Mouse (Mus musculus): Measurements from ENCODE around the gene Sh3pxd2b. TPM values are rescaled to one million over a fixed set of nuclear protein-coding genes. Genes with fewer than 3 reads are reported as not detected.

Sh3pxd2b gene
- polyA plus RNA-seq, 1 experiment from 2014 or later: 34.6 TPM

DNA sequence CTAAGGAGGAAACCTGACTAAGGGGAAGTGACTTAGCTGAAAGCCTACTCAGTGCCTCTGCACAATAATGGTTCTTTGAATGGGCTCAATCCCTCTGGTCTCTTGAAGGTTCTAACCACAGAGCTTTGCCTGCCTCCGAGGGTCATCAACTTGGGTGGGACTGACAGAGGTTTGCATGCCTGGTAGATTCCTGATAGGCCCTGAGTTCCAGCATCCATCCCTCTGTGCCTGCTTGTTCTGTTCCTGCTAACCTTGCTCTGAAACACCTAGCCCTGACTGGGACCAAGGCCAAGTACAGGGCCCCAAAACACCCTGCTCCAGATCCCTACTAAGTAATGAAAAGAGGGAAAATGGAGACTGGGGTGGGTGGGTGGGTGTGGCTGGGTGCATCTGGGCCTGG lies 44.2 kb upstream of the Sh3pxd2b start:
- 0 out of 2 replicates have a peak, but pooled peaks cover 3% of the 10 kb centered on the region for H3K4me1 ChIP-seq (ENCODE audit: control insufficient read depth, insufficient read depth, low read length)
- no peak overlapping the region for H3K4me3 ChIP-seq (ENCODE audit: low read depth, low read length)
- no peak for ATAC-seq (ENCODE audit: insufficient number of reproducible peaks, insufficient read depth, low FRiP score, low read depth)
- no peaks in the 10 kb centered on the region for H3K27me3 ChIP-seq (ENCODE audit: control insufficient read depth, insufficient read depth, low read length)
- H3K4me2 ChIP-seq (replicated peaks; ENCODE audit: low read depth, low read length): no peak overlapping the region
- H3K9me3 ChIP-seq (ENCODE audit: control insufficient read depth, low read depth, low read length): no peaks in the 10 kb centered on the region
- WGBS: 75% methylated on average over 1 of the region's 1 CpGs
- no peaks in the 10 kb centered on the region for H3K36me3 ChIP-seq (ENCODE audit: control insufficient read depth, insufficient read depth, low read length)
- H3K27ac ChIP-seq (ENCODE audit: low read length): no peak overlapping the region
- no peak overlapping the region for H3K9ac ChIP-seq (replicated peaks; ENCODE audit: low read depth, low read length)

- H3K27ac ChIP-seq (ENCODE audit: low read length): no peak overlapping the region
- H3K36me3 ChIP-seq (ENCODE audit: control insufficient read depth, insufficient read depth, low read length): no peaks in the 10 kb centered on the region
- H3K27me3 ChIP-seq (ENCODE audit: control insufficient read depth, insufficient read depth, low read length): no peaks in the 10 kb centered on the region
- WGBS: 88% methylated on average over 1 of the region's 1 CpGs
- no peak for ATAC-seq (ENCODE audit: insufficient number of reproducible peaks, insufficient read depth, low FRiP score, low read depth)
- H3K9me3 ChIP-seq (ENCODE audit: control insufficient read depth, low read depth, low read length): no peaks in the 10 kb centered on the region
- H3K4me2 ChIP-seq (replicated peaks; ENCODE audit: low read depth, low read length): no peak overlapping the region
- 0 out of 2 replicates have a peak, but pooled peaks cover 3% of the 10 kb centered on the region for H3K4me1 ChIP-seq (ENCODE audit: control insufficient read depth, insufficient read depth, low read length)
- no peak overlapping the region for H3K4me3 ChIP-seq (ENCODE audit: low read depth, low read length)
- H3K9ac ChIP-seq (replicated peaks; ENCODE audit: low read depth, low read length): no peak overlapping the region
These were observed 40.6 kb upstream of the Sh3pxd2b start for GRCm38 (mm10) chr11:32307006-32307405.

- H3K27ac ChIP-seq (ENCODE audit: low read length): no peak overlapping the region
- H3K4me2 ChIP-seq (replicated peaks; ENCODE audit: low read depth, low read length): no peak overlapping the region
- H3K9me3 ChIP-seq (ENCODE audit: control insufficient read depth, low read depth, low read length): no peaks in the 10 kb centered on the region
- no peaks in the 10 kb centered on the region for H3K36me3 ChIP-seq (ENCODE audit: control insufficient read depth, insufficient read depth, low read length)
- H3K9ac ChIP-seq (replicated peaks; ENCODE audit: low read depth, low read length): no peak overlapping the region
- H3K4me3 ChIP-seq (ENCODE audit: low read depth, low read length): no peak overlapping the region
- WGBS: 72% methylated on average over 4 of the region's 4 CpGs
- no peak for ATAC-seq (ENCODE audit: insufficient number of reproducible peaks, insufficient read depth, low FRiP score, low read depth)
- peaks cover 3% of the 10 kb centered on the region; the same call in 1 of the 2 replicates for H3K4me1 ChIP-seq (ENCODE audit: control insufficient read depth, insufficient read depth, low read length)
- H3K27me3 ChIP-seq (ENCODE audit: control insufficient read depth, insufficient read depth, low read length): no peaks in the 10 kb centered on the region
These were observed 38.2 kb upstream of the Sh3pxd2b start for GRCm38 (mm10) chr11:32309446-32309845.

- no peak overlapping the region for H3K27ac ChIP-seq (ENCODE audit: low read length)
- no peak overlapping the region for H3K4me3 ChIP-seq (ENCODE audit: low read depth, low read length)
- peaks cover 3% of the 10 kb centered on the region; the same call in 1 of the 2 replicates for H3K4me1 ChIP-seq (ENCODE audit: control insufficient read depth, insufficient read depth, low read length)
- H3K4me2 ChIP-seq (replicated peaks; ENCODE audit: low read depth, low read length): no peak overlapping the region
- no peak overlapping the region for H3K9ac ChIP-seq (replicated peaks; ENCODE audit: low read depth, low read length)
- no peaks in the 10 kb centered on the region for H3K9me3 ChIP-seq (ENCODE audit: control insufficient read depth, low read depth, low read length)
- no peaks in the 10 kb centered on the region for H3K27me3 ChIP-seq (ENCODE audit: control insufficient read depth, insufficient read depth, low read length)
- no peak for ATAC-seq (ENCODE audit: insufficient number of reproducible peaks, insufficient read depth, low FRiP score, low read depth)
- WGBS: 58% methylated on average over 3 of the region's 3 CpGs
- no peaks in the 10 kb centered on the region for H3K36me3 ChIP-seq (ENCODE audit: control insufficient read depth, insufficient read depth, low read length)
These were observed 37.7 kb upstream of the Sh3pxd2b start for GRCm38 (mm10) chr11:32309928-32310327.

GRCm38 (mm10) chr11:32316009-32316408 lies 31.6 kb upstream of the Sh3pxd2b start:
- 85% methylated on average over 3 of the region's 3 CpGs for WGBS
- no peaks in the 10 kb centered on the region for H3K9me3 ChIP-seq (ENCODE audit: control insufficient read depth, low read depth, low read length)

GRCm38 (mm10) chr11:32320507-32321195 lies 27.0 kb upstream of the Sh3pxd2b start:
- no peaks in the 10 kb centered on the region for H3K9me3 ChIP-seq (ENCODE audit: control insufficient read depth, low read depth, low read length)
- H3K36me3 ChIP-seq (ENCODE audit: control insufficient read depth, insufficient read depth, low read length): no peaks in the 10 kb centered on the region
- no peak overlapping the region for H3K27ac ChIP-seq (ENCODE audit: low read length)
- no peaks in the 10 kb centered on the region for H3K27me3 ChIP-seq (ENCODE audit: control insufficient read depth, insufficient read depth, low read length)
- H3K9ac ChIP-seq (replicated peaks; ENCODE audit: low read depth, low read length): no peak overlapping the region
- 67% methylated on average over 11 of the region's 11 CpGs for WGBS
- no peak overlapping the region for H3K4me3 ChIP-seq (ENCODE audit: low read depth, low read length)
- no peak overlapping the region for H3K4me2 ChIP-seq (replicated peaks; ENCODE audit: low read depth, low read length)
- 0 out of 2 replicates have a peak, but pooled peaks cover 5% of the 10 kb centered on the region for H3K4me1 ChIP-seq (ENCODE audit: control insufficient read depth, insufficient read depth, low read length)
- ATAC-seq (ENCODE audit: insufficient number of reproducible peaks, insufficient read depth, low FRiP score, low read depth): no peak

More at GRCm38 (mm10) chr11:32316009-32316408, 31.6 kb upstream of the Sh3pxd2b start:
- H3K27me3 ChIP-seq (ENCODE audit: control insufficient read depth, insufficient read depth, low read length): no peaks in the 10 kb centered on the region
- no peak overlapping the region for H3K9ac ChIP-seq (replicated peaks; ENCODE audit: low read depth, low read length)
- H3K4me1 ChIP-seq (ENCODE audit: control insufficient read depth, insufficient read depth, low read length): no peaks in the 10 kb centered on the region; the same call in 1 of the 2 replicates
- H3K4me3 ChIP-seq (ENCODE audit: low read depth, low read length): no peak overlapping the region
- no peak for ATAC-seq (ENCODE audit: insufficient number of reproducible peaks, insufficient read depth, low FRiP score, low read depth)
- H3K27ac ChIP-seq (ENCODE audit: low read length): no peak overlapping the region
- H3K4me2 ChIP-seq (replicated peaks; ENCODE audit: low read depth, low read length): no peak overlapping the region
- no peaks in the 10 kb centered on the region for H3K36me3 ChIP-seq (ENCODE audit: control insufficient read depth, insufficient read depth, low read length)

DNA sequence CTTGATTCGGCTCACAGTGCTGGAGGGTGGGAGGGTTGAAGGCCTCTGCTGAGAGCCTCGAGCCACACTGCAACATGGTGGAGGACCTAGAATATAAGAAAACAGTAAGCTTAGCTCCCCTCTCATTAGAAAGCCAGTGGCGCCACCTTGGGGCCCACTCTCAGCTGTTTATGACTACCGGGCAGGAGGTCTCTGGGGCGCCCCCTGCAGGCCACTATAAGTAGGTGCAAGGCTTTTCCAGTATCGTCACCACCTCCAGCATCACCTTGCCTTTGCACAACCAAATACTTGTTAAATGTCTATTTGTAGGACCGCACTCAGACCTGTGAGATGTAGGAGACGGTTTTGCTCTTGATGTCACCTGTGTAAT lies 26.4 kb upstream of the Sh3pxd2b start:
- no peaks in the 10 kb centered on the region for H3K9me3 ChIP-seq (ENCODE audit: control insufficient read depth, low read depth, low read length)
- no peak overlapping the region for H3K4me2 ChIP-seq (replicated peaks; ENCODE audit: low read depth, low read length)
- H3K4me3 ChIP-seq (ENCODE audit: low read depth, low read length): no peak overlapping the region
- H3K36me3 ChIP-seq (ENCODE audit: control insufficient read depth, insufficient read depth, low read length): no peaks in the 10 kb centered on the region
- no peak overlapping the region for H3K27ac ChIP-seq (ENCODE audit: low read length)
- WGBS: 40% methylated on average over 8 of the region's 8 CpGs
- ATAC-seq (ENCODE audit: insufficient number of reproducible peaks, insufficient read depth, low FRiP score, low read depth): no peak; the same call in 1 of the 2 replicates
- H3K4me1 ChIP-seq (ENCODE audit: control insufficient read depth, insufficient read depth, low read length): 0 out of 2 replicates have a peak, but pooled peaks cover 5% of the 10 kb centered on the region
- H3K27me3 ChIP-seq (ENCODE audit: control insufficient read depth, insufficient read depth, low read length): no peaks in the 10 kb centered on the region
- no peak overlapping the region for H3K9ac ChIP-seq (replicated peaks; ENCODE audit: low read depth, low read length)

- Histone ChIP-seq H3K4me1 (ENCODE audit: control insufficient read depth, insufficient read depth, low read length) (0 out of 2 replicates have a peak, but pooled peaks cover 5% of the 10 kb centered on the region), H3K4me3 (ENCODE audit: low read depth, low read length) (0 out of 2 replicates have a peak overlapping the region, but pooled peaks have one; percentile 3), H3K4me2 (replicated peaks; ENCODE audit: low read depth, low read length) (peak overlapping the region; percentile 30), H3K9ac (replicated peaks; ENCODE audit: low read depth, low read length) (no peak overlapping the region), H3K27ac (ENCODE audit: low read length) (no peak overlapping the region), H3K36me3 (ENCODE audit: control insufficient read depth, insufficient read depth, low read length) (no peaks in the 10 kb centered on the region), H3K27me3 (ENCODE audit: control insufficient read depth, insufficient read depth, low read length) (no peaks in the 10 kb centered on the region), H3K9me3 (ENCODE audit: control insufficient read depth, low read depth, low read length) (no peaks in the 10 kb centered on the region)
- 13% methylated on average over 15 of the region's 15 CpGs for WGBS
- ATAC-seq (ENCODE audit: insufficient number of reproducible peaks, insufficient read depth, low FRiP score, low read depth): peak; percentile 61; the same call in 1 of the 2 replicates
These were observed 23.0 kb upstream of the Sh3pxd2b start for GRCm38 (mm10) chr11:32324609-32325008.

Measured in stomach, embryonic 14.5 days (tissue).